19 mouse cellular contexts compared by ENCODE assay signal in genomic region chr9:46509458-46509857, GRCm38 (mm10).
DNase-seq lines count a peak whose midpoint lies in the region; ATAC-seq and TF ChIP-seq lines count a peak whose summit lies in the region.
"Had no signal": no experiment of that assay in that cellular context is flagged by ENCODE, and none has a peak within 500 bp of the region (broad histone marks: within the 10 kb centered on the region; RNA-seq: fewer than 3 reads in every experiment).

No protein-coding gene starts in this region.

- no peak for TF ChIP-seq POLR2A in brain, embryonic 14.5 days (IDR thresholded peaks at IDR 0.05; ENCODE audit: borderline replicate concordance, extremely low read depth, insufficient read depth, insufficient read length, poor library complexity, severe bottlenecking)

- DNase-seq in forebrain, embryonic 10.5 days (ENCODE audit: extremely low spot score, low spot score): no peak
- peak; percentile 21 for DNase-seq in lung, embryonic 14.5 days
- DNase-seq in lung, postnatal 14 days: no peak
- peak; percentile 70 for DNase-seq in brain, embryonic 14.5 days (ENCODE audit: low read depth)
- no peak for DNase-seq in adrenal gland, postnatal 14 days
- DNase-seq in cerebellum, adult 11-12 months: no peak
- DNase-seq: adrenal gland, postnatal 36 days; cerebellum, adult 9-10 months; heart, postnatal 10 days; kidney, adult 11 months; liver; lung, postnatal 10 days had no signal

- peaks cover 23% of the 10 kb centered on the region for H3K4me1 ChIP-seq in forebrain, embryonic 13.5 days
- peaks cover 31% of the 10 kb centered on the region for H3K4me1 ChIP-seq in forebrain, embryonic 10.5 days
- H3K4me1 ChIP-seq in lung, embryonic 14.5 days (ENCODE audit: insufficient read depth): no peaks in the 10 kb centered on the region
- peaks cover 6% of the 10 kb centered on the region; the same call in 1 of the 2 replicates for H3K4me1 ChIP-seq in midbrain, embryonic 16.5 days (ENCODE audit: control insufficient read depth, insufficient read depth, low read length)
- H3K4me1 ChIP-seq: embryonic facial prominence, embryonic 15.5 days; megakaryocyte, embryonic 14.5 days had no signal

- no peak overlapping the region for H3K4me2 ChIP-seq in forebrain, embryonic 13.5 days
- no peak overlapping the region for H3K4me2 ChIP-seq in lung, embryonic 14.5 days
- no peak overlapping the region for H3K4me2 ChIP-seq in midbrain, embryonic 16.5 days (ENCODE audit: low read length)
- H3K4me2 ChIP-seq: embryonic facial prominence, embryonic 15.5 days; neural tube, embryonic 15.5 days had no signal

- H3K27ac ChIP-seq in forebrain, embryonic 13.5 days: 0 out of 2 replicates have a peak overlapping the region, but pooled peaks have one; percentile 35
- H3K27ac ChIP-seq in forebrain, embryonic 10.5 days: no peak overlapping the region
- H3K27ac ChIP-seq in lung, embryonic 14.5 days (ENCODE audit: low read depth): no peak overlapping the region
- peak overlapping the region; percentile 4; the same call in 1 of the 2 replicates for H3K27ac ChIP-seq in midbrain, embryonic 16.5 days (ENCODE audit: low read length)
- H3K27ac ChIP-seq: embryonic facial prominence, embryonic 15.5 days; heart, embryonic 10.5 days; neural tube, embryonic 15.5 days; stomach, postnatal 0 days had no signal

- no peak; the same call in 1 of the 2 replicates for TF ChIP-seq CTCF in lung, embryonic 14.5 days (IDR thresholded peaks at IDR 0.05; ENCODE audit: low read depth)
- TF ChIP-seq CTCF in brain, embryonic 14.5 days (IDR thresholded peaks at IDR 0.05; ENCODE audit: borderline replicate concordance, extremely low read depth, insufficient read depth, insufficient read length): 0 out of 2 replicates have a peak, but pooled peaks have one; percentile 12

- 12% methylated on average over 5 of the region's 5 CpGs for WGBS in forebrain, embryonic 13.5 days
- 24% methylated on average over 5 of the region's 5 CpGs for WGBS in forebrain, embryonic 10.5 days
- WGBS in lung, embryonic 14.5 days: 23% methylated on average over 5 of the region's 5 CpGs
- 10% methylated on average over 5 of the region's 5 CpGs for WGBS in midbrain, embryonic 16.5 days

- H3K36me3 ChIP-seq in forebrain, embryonic 13.5 days (ENCODE audit: poor library complexity, severe bottlenecking): no peaks in the 10 kb centered on the region
- no peaks in the 10 kb centered on the region for H3K36me3 ChIP-seq in forebrain, embryonic 10.5 days (replicated peaks)
- no peaks in the 10 kb centered on the region for H3K36me3 ChIP-seq in lung, embryonic 14.5 days (ENCODE audit: insufficient read depth)
- no peaks in the 10 kb centered on the region for H3K36me3 ChIP-seq in midbrain, embryonic 16.5 days (ENCODE audit: control insufficient read depth, insufficient read depth, low read length)
- H3K36me3 ChIP-seq: embryonic facial prominence, embryonic 15.5 days; heart, embryonic 10.5 days; neural tube, embryonic 15.5 days had no signal

- no peak overlapping the region for H3K9ac ChIP-seq in forebrain, embryonic 13.5 days
- H3K9ac ChIP-seq in lung, embryonic 14.5 days: no peak overlapping the region
- no peak overlapping the region for H3K9ac ChIP-seq in midbrain, embryonic 16.5 days (ENCODE audit: low read depth, low read length)
- H3K9ac ChIP-seq: embryonic facial prominence, embryonic 15.5 days; neural tube, embryonic 15.5 days had no signal

- no peak overlapping the region for H3K4me3 ChIP-seq in forebrain, embryonic 13.5 days
- H3K4me3 ChIP-seq in forebrain, embryonic 10.5 days: no peak overlapping the region
- no peak overlapping the region for H3K4me3 ChIP-seq in lung, embryonic 14.5 days (ENCODE audit: low read depth, low read length)
- no peak overlapping the region for H3K4me3 ChIP-seq in midbrain, embryonic 16.5 days (ENCODE audit: low read depth, low read length)
- H3K4me3 ChIP-seq: embryonic facial prominence, embryonic 15.5 days; heart, embryonic 10.5 days; megakaryocyte, embryonic 14.5 days; neural tube, embryonic 15.5 days had no signal

- peak; percentile 68; the same call in 1 of the 2 replicates for ATAC-seq in forebrain, embryonic 13.5 days
- no peak for ATAC-seq in lung, embryonic 14.5 days (ENCODE audit: insufficient read depth)
- ATAC-seq in midbrain, embryonic 16.5 days: peak; percentile 67; the same call in 1 of the 2 replicates

- H3K27me3 ChIP-seq in forebrain, embryonic 13.5 days: no peaks in the 10 kb centered on the region
- H3K27me3 ChIP-seq in forebrain, embryonic 10.5 days (ENCODE audit: poor library complexity, severe bottlenecking): peaks cover 22% of the 10 kb centered on the region
- H3K27me3 ChIP-seq in lung, embryonic 14.5 days (ENCODE audit: insufficient read depth, low read length): no peaks in the 10 kb centered on the region
- no peaks in the 10 kb centered on the region for H3K27me3 ChIP-seq in midbrain, embryonic 16.5 days (ENCODE audit: control insufficient read depth, insufficient read depth, low read depth, low read length)
- H3K27me3 ChIP-seq: embryonic facial prominence, embryonic 15.5 days; megakaryocyte, embryonic 14.5 days; neural tube, embryonic 15.5 days had no signal

- 0 out of 2 replicates have a peak, but pooled peaks cover 8% of the 10 kb centered on the region for H3K9me3 ChIP-seq in forebrain, embryonic 13.5 days (replicated peaks)
- no peaks in the 10 kb centered on the region for H3K9me3 ChIP-seq in forebrain, embryonic 10.5 days
- H3K9me3 ChIP-seq in lung, embryonic 14.5 days (ENCODE audit: low read depth, low read length): no peaks in the 10 kb centered on the region
- no peaks in the 10 kb centered on the region for H3K9me3 ChIP-seq in midbrain, embryonic 16.5 days (replicated peaks; ENCODE audit: control insufficient read depth, low read length, poor library complexity, severe bottlenecking)
- H3K9me3 ChIP-seq: heart, embryonic 10.5 days; neural tube, embryonic 15.5 days had no signal

Comparison
In these comparisons a context has a peak if more than half of its experiments do, and no peak if none do; other contexts are left out.
1. H3K27ac ChIP-seq: peak in forebrain, embryonic 13.5 days (single experiment) and midbrain, embryonic 16.5 days (single experiment); none in forebrain, embryonic 10.5 days (single experiment) and lung, embryonic 14.5 days (single experiment).
2. DNase-seq: peak in lung, embryonic 14.5 days (single experiment) and brain, embryonic 14.5 days (single experiment); none in forebrain, embryonic 10.5 days (single experiment), lung, postnatal 14 days (single experiment), adrenal gland, postnatal 14 days (single experiment) and cerebellum, adult 11-12 months (single experiment).